Mouse (Mus musculus): ENCODE results near the gene Cep104. TPM values are rescaled to one million over a fixed set of nuclear protein-coding genes. Genes with fewer than 3 reads are reported as not detected.

Gene Cep104
- polyA plus RNA-seq, 1 experiment from 2014 or later = 13.7 TPM

DNA sequence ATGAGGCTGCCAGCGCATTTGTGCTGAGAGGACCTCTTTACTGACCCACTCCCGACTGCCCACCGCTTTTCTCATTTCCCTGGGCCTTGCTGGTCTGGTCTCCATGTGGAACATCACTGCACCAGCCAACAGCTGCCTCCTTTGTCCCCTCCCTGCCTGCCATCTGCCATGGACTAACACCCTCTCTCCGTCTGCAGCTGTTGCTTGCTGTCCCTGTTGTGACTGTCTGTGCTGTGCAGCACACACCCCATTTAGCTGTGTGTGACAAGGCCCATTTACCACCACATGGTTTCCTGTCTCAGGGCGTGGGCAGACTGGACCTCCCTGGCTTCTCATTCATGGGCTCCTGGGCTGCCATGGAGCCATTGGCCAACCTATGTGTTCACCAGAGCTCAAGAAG is 30.5 kb downstream of the Cep104 start:
- H3K27me3 ChIP-seq = no peaks in the 10 kb centered on the region
- no peak overlapping the region for H3K27ac ChIP-seq
- H3K4me2 ChIP-seq = no peak overlapping the region
- H3K4me1 ChIP-seq = no peaks in the 10 kb centered on the region
- no peak for ATAC-seq (ENCODE audit: insufficient number of reproducible peaks, low FRiP score, low TSS enrichment, low read depth)
- H3K4me3 ChIP-seq = no peak overlapping the region
- 87% methylated on average over 5 of the region's 5 CpGs for WGBS
- peaks cover 61% of the 10 kb centered on the region for H3K36me3 ChIP-seq
- no peak overlapping the region for H3K9ac ChIP-seq
- no peaks in the 10 kb centered on the region for H3K9me3 ChIP-seq

DNA sequence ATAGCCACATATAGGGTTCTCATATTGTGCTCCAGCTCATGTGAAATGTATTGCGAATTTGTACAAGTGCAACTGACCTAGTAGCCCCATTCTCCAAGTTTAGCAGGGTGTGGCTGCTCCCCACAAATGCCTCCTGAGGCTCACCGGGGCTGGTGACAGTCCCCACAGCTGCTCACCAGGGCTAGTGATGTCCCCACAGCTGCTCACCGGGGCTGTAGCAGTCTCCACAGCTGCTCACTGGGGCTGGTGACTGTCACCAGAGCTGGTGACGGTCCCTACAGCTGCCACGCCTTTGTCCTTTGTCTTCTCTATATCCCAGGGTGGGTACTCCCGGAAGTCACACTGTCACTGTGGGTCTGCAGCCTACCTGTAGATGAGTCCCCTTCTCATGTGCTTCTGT is 31.3 kb downstream of the Cep104 start:
- 84% methylated on average over 6 of the region's 6 CpGs for WGBS
- Histone ChIP-seq H3K4me3 (no peak overlapping the region), H3K9me3 (no peaks in the 10 kb centered on the region), H3K4me1 (peaks cover 2% of the 10 kb centered on the region; the same call in 1 of the 2 replicates), H3K36me3 (peaks cover 61% of the 10 kb centered on the region), H3K4me2 (no peak overlapping the region), H3K27me3 (no peaks in the 10 kb centered on the region), H3K27ac (no peak overlapping the region), H3K9ac (no peak overlapping the region)
- no peak for ATAC-seq (ENCODE audit: insufficient number of reproducible peaks, low FRiP score, low TSS enrichment, low read depth)

GRCm38 (mm10) chr4:154007759-154008158 is 32.8 kb downstream of the Cep104 start:
- Histone ChIP-seq H3K9me3 (no peaks in the 10 kb centered on the region), H3K9ac (no peak overlapping the region), H3K4me2 (no peak overlapping the region), H3K36me3 (peaks cover 50% of the 10 kb centered on the region), H3K4me1 (peaks cover 8% of the 10 kb centered on the region), H3K27me3 (no peaks in the 10 kb centered on the region), H3K27ac (no peak overlapping the region), H3K4me3 (no peak overlapping the region)
- no peak for ATAC-seq (ENCODE audit: insufficient number of reproducible peaks, low FRiP score, low TSS enrichment, low read depth)
- 73% methylated on average over 4 of the region's 4 CpGs for WGBS

DNA sequence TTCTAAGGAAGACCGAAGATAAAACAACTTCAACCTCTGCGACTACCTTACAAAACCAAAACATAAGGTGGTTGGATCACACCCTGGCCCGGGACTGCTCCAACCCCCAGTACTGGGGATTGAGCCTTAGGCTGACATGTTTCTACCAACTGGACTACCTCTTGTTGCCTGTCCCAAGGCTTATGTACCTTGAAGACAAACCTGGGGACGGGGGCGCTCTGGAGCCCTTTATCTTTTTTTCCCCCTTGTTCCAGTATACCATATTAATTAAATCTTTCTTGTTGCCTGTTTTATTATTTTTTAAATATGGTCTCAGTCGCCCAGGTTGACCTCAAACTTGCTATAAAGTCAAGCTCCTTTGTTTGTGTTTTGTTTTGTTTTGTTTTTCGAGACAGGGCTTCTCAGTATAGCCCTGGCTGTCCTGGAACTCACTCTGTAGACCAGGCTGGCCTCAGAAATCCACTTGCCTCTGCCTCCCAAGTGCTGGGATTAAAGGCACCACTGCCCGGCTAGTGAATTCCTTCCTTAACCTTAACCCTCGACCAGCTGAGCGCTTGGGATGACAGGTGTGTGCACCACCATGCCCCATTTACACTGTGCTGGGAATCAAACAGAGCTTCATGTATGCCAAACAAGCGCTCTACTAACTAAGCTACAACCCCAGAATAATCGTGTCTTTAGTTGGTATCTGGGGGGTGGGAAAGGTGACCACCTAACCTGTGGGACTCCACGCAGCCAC is 36.1 kb downstream of the Cep104 start:
- peaks cover 37% of the 10 kb centered on the region for H3K36me3 ChIP-seq
- peak overlapping the region; percentile 100 for H3K4me3 ChIP-seq
- no peaks in the 10 kb centered on the region for H3K9me3 ChIP-seq
- no peaks in the 10 kb centered on the region for H3K27me3 ChIP-seq
- H3K4me2 ChIP-seq = peak overlapping the region; percentile 92
- 26% methylated on average over 13 of the region's 13 CpGs for WGBS
- H3K27ac ChIP-seq = peak overlapping the region; percentile 17; the same call in 1 of the 2 replicates
- ATAC-seq (ENCODE audit: insufficient number of reproducible peaks, low FRiP score, low TSS enrichment, low read depth) = no peak; the same call in 1 of the 2 replicates
- peaks cover 20% of the 10 kb centered on the region for H3K4me1 ChIP-seq
- H3K9ac ChIP-seq = peak overlapping the region; percentile 26

- peak within 1 kb of the TSS; percentile 59 for H3K27ac ChIP-seq
- H3K4me2 ChIP-seq = peak within 1 kb of the TSS; percentile 92
- WGBS = under 1% methylated on average over 55 of the region's 59 CpGs
- peaks cover 37% of the 10 kb centered on the region for H3K36me3 ChIP-seq
- no peaks in the 10 kb centered on the region for H3K9me3 ChIP-seq
- peak within 1 kb of the TSS; percentile 100 for H3K4me3 ChIP-seq
- H3K27me3 ChIP-seq = no peaks in the 10 kb centered on the region
- peak within 1 kb of the TSS; percentile 98 for H3K9ac ChIP-seq
- ATAC-seq (ENCODE audit: insufficient number of reproducible peaks, low FRiP score, low TSS enrichment, low read depth) = peak; percentile 84
- H3K4me1 ChIP-seq = peaks cover 20% of the 10 kb centered on the region
Observed at GRCm38 (mm10) chr4:154011646-154012089, 36.7 kb downstream of the Cep104 start, which contains the start of gene Lrrc47. Lrrc47 (plus strand) TSS chr4:154011731.

GRCm38 (mm10) chr4:154012132-154012882 is 37.3 kb downstream of the Cep104 start:
- ATAC-seq (ENCODE audit: insufficient number of reproducible peaks, low FRiP score, low TSS enrichment, low read depth) = no peak
- H3K27me3 ChIP-seq = no peaks in the 10 kb centered on the region
- peak overlapping the region; percentile 92 for H3K4me2 ChIP-seq
- H3K9me3 ChIP-seq = no peaks in the 10 kb centered on the region
- peaks cover 37% of the 10 kb centered on the region for H3K36me3 ChIP-seq
- H3K4me3 ChIP-seq = peak overlapping the region; percentile 100
- 1% methylated on average over 55 of the region's 55 CpGs for WGBS
- peak overlapping the region; percentile 98 for H3K9ac ChIP-seq
- H3K27ac ChIP-seq = peak overlapping the region; percentile 59; the same call in 1 of the 2 replicates
- peaks cover 20% of the 10 kb centered on the region for H3K4me1 ChIP-seq

DNA sequence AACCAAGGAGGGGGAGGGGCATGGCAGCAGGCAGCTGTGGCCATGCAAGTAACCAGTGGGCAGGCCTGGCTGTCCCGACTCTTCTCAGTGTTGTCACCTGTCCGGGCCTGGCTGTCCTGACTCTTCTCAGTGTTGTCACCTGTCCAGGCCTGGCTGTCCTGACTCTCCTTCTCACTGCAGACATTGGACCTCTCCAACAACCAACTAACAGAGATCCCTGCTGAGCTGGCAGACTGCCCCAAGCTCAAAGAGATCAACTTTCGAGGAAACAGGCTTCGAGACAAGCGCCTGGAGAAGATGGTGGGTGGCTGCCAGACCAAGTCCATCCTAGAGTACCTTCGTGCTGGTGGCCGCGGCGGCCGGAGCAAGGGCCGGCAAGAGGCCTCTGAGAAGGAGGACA is 40.5 kb downstream of the Cep104 start:
- Histone ChIP-seq H3K36me3 (peaks cover 62% of the 10 kb centered on the region), H3K27ac (no peak overlapping the region), H3K27me3 (no peaks in the 10 kb centered on the region), H3K9me3 (no peaks in the 10 kb centered on the region), H3K4me2 (no peak overlapping the region), H3K4me3 (no peak overlapping the region), H3K9ac (no peak overlapping the region), H3K4me1 (peaks cover 20% of the 10 kb centered on the region)
- ATAC-seq (ENCODE audit: insufficient number of reproducible peaks, low FRiP score, low TSS enrichment, low read depth) = no peak
- WGBS = 89% methylated on average over 11 of the region's 11 CpGs

DNA sequence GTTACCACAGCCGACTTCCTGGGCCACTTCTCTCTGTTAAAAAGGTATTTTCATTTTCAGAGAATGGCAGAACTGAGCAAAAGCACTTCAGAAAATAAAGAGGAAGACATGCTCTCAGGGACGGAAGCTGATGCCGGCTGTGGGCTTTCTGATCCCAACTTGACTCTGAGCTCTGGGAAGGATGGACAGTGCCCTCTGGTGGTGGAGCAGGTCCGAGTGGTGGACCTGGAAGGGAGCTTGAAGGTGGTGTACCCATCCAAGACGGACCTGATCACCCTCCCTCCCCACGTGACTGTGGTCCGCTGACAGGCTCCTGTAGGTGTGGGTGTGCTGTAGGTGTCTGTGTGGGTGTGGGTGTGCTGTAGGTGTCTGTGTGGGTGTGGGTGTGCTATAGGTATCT is 44.6 kb downstream of the Cep104 start:
- Histone ChIP-seq H3K27ac (no peak overlapping the region), H3K9me3 (no peaks in the 10 kb centered on the region), H3K27me3 (peaks cover 5% of the 10 kb centered on the region; the same call in 1 of the 2 replicates), H3K9ac (no peak overlapping the region), H3K4me3 (no peak overlapping the region), H3K4me2 (no peak overlapping the region), H3K36me3 (peaks cover 71% of the 10 kb centered on the region), H3K4me1 (peaks cover 12% of the 10 kb centered on the region; the same call in 1 of the 2 replicates)
- 69% methylated on average over 7 of the region's 7 CpGs for WGBS
- ATAC-seq (ENCODE audit: insufficient number of reproducible peaks, low FRiP score, low TSS enrichment, low read depth) = no peak

DNA sequence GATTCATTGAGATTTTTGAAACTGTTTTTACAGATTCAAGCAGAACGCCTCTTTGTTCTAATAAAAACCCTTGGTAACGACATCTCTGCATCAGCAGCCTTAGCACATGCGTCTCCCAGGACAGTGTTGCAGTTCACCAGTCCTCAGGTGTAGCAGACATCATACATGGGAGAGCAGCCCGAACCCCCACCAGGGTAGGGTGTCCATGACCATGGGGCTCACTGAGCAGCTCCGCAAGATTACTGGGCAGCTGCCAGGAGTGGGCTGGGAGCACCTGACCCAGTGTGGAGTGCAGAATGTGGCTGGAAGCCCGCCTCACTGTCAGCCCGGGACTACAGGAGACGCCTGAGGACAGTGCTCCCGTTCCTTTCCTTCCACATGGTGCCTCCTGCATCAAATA is 46.4 kb downstream of the Cep104 start:
- WGBS = 85% methylated on average over 9 of the region's 9 CpGs
- ATAC-seq (ENCODE audit: insufficient number of reproducible peaks, low FRiP score, low TSS enrichment, low read depth) = no peak
- H3K36me3 ChIP-seq = peaks cover 53% of the 10 kb centered on the region
- H3K9me3 ChIP-seq = no peaks in the 10 kb centered on the region
- no peak overlapping the region for H3K27ac ChIP-seq
- no peak overlapping the region for H3K4me2 ChIP-seq
- H3K4me3 ChIP-seq = no peak overlapping the region
- peaks cover 23% of the 10 kb centered on the region for H3K27me3 ChIP-seq
- H3K9ac ChIP-seq = no peak overlapping the region
- peaks cover 25% of the 10 kb centered on the region for H3K4me1 ChIP-seq

DNA sequence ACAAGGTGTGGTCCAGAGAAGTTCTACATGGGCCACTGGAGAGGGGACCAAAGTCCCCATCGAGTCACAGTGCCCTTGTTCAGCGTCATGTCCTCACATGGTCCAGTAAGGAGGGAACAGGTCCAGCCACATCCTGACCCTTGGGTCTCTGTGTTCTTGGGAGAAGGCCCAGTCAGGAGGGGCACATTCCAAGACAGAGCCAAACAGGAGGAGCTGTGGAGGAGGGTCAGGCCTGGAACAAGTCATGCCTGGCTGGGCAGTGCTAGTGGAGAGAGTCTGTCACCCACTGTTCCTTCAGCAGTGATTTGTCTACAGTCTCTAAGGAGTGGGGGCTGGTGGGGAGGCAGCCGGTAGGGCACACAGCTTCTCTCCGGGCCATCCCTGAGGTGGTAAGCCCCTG is 47.4 kb downstream of the Cep104 start:
- H3K9me3 ChIP-seq = no peaks in the 10 kb centered on the region
- H3K27me3 ChIP-seq = peaks cover 33% of the 10 kb centered on the region
- H3K4me3 ChIP-seq = no peak overlapping the region
- H3K4me1 ChIP-seq = peaks cover 27% of the 10 kb centered on the region
- peaks cover 43% of the 10 kb centered on the region for H3K36me3 ChIP-seq
- H3K27ac ChIP-seq = no peak overlapping the region; the same call in 1 of the 2 replicates
- 0 out of 2 replicates have a peak, but pooled peaks have one; percentile 10 for ATAC-seq (ENCODE audit: insufficient number of reproducible peaks, low FRiP score, low TSS enrichment, low read depth)
- no peak overlapping the region for H3K4me2 ChIP-seq
- WGBS = 80% methylated on average over 4 of the region's 4 CpGs
- no peak overlapping the region for H3K9ac ChIP-seq

- peaks cover 41% of the 10 kb centered on the region for H3K36me3 ChIP-seq
- no peak overlapping the region for H3K4me3 ChIP-seq
- no peak overlapping the region for H3K9ac ChIP-seq
Observed at GRCm38 (mm10) chr4:154022844-154023243, 47.9 kb downstream of the Cep104 start.

More at GRCm38 (mm10) chr4:154022844-154023243, 47.9 kb downstream of the Cep104 start:
- 42% methylated on average over 4 of the region's 4 CpGs for WGBS
- peaks cover 31% of the 10 kb centered on the region for H3K4me1 ChIP-seq
- peaks cover 37% of the 10 kb centered on the region for H3K27me3 ChIP-seq
- no peaks in the 10 kb centered on the region for H3K9me3 ChIP-seq
- H3K27ac ChIP-seq = no peak overlapping the region; the same call in 1 of the 2 replicates
- no peak overlapping the region for H3K4me2 ChIP-seq
- ATAC-seq (ENCODE audit: insufficient number of reproducible peaks, low FRiP score, low TSS enrichment, low read depth) = no peak; the same call in 1 of the 2 replicates
